Comparison of ENCODE assay signal across 8 mouse cellular contexts in the genomic region with DNA sequence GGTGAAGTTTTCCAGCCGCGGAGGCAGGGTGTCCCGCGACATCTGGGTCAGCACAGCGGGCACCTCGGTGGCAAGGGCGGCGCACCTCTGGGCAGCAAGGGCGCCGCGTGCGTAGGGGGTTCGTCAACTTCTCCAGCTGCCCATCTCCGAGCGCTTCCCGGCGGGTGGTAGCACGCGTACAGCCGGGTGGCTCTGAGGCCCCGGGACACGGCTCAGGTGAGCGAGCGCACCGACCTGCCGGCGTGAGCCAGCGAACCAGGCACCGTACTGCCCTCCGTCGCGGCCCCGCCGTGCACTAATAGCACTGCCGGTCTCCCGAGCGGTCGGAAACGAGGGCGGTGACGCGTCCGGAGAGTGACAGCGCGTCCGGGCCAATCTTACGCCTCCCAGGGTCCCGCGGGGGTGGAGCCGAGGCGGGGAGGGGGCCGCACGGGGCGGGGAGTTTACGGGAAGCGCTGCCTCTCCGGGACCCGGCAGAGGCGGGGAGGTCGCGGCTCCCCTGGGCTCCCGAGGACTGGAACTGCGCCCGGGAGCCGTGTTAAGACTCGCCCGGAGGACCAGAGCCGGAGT. TPM values are rescaled to one million over a fixed set of nuclear protein-coding genes. Genes with fewer than 3 reads are reported as not detected.
DNase-seq lines count a peak whose midpoint lies in the region; ATAC-seq and TF ChIP-seq lines count a peak whose summit lies in the region.

No protein-coding gene starts in this region.

- peak; percentile 78 for DNase-seq in 3T3-L1 (ENCODE audit: low read depth, low spot score)
- peak; percentile 95 for DNase-seq in embryonic facial prominence, embryonic 14.5 days (ENCODE audit: low spot score)
- DNase-seq in heart, adult 2 months = peak; percentile 99 to 100
- peak; percentile 94 to 95 for DNase-seq in kidney, adult 8-10 months
- peak; percentile 94 for DNase-seq in midbrain, embryonic 14.5 days
- DNase-seq in spleen, adult 12 weeks (ENCODE audit: low spot score) = peak; percentile 90

- H3K27me3 ChIP-seq in embryonic facial prominence, embryonic 14.5 days (replicated peaks; ENCODE audit: control insufficient read depth, insufficient read depth, low read length) = no peaks in the 10 kb centered on the region; the same call in 1 of the 2 replicates
- H3K27me3 ChIP-seq in heart, adult 2 months (ENCODE audit: control insufficient read depth, insufficient read depth, low read length) = no peaks in the 10 kb centered on the region
- H3K27me3 ChIP-seq in limb, embryonic 12.5 days = no peaks in the 10 kb centered on the region
- peaks cover 9% of the 10 kb centered on the region; the same call in 1 of the 2 replicates for H3K27me3 ChIP-seq in midbrain, embryonic 14.5 days (ENCODE audit: control insufficient read depth, insufficient read depth, low read length)

- H3K9ac ChIP-seq in embryonic facial prominence, embryonic 14.5 days (ENCODE audit: low read depth, low read length) = peak overlapping the region; percentile 73
- H3K9ac ChIP-seq in heart, adult 2 months (ENCODE audit: low read depth, low read length) = peak overlapping the region; percentile 77
- peak overlapping the region; percentile 75 for H3K9ac ChIP-seq in limb, embryonic 12.5 days (replicated peaks)
- H3K9ac ChIP-seq in midbrain, embryonic 14.5 days (replicated peaks; ENCODE audit: low read length) = peak overlapping the region; percentile 64

- peak; percentile 97 for ATAC-seq in embryonic facial prominence, embryonic 14.5 days (ENCODE audit: low read depth)
- peak; percentile 93 for ATAC-seq in limb, embryonic 12.5 days (ENCODE audit: insufficient number of reproducible peaks, insufficient read depth, low FRiP score, low TSS enrichment, low read depth)
- peak; percentile 95 for ATAC-seq in midbrain, embryonic 14.5 days (ENCODE audit: low FRiP score, low TSS enrichment)

- peaks cover 3% of the 10 kb centered on the region; the same call in 1 of the 2 replicates for H3K79me2 ChIP-seq in heart, adult 2 months (replicated peaks; ENCODE audit: control insufficient read depth, insufficient read depth, low read length)

- peak overlapping the region; percentile 98 for H3K4me2 ChIP-seq in embryonic facial prominence, embryonic 14.5 days (ENCODE audit: low read depth, low read length)
- H3K4me2 ChIP-seq in limb, embryonic 12.5 days = peak overlapping the region; percentile 98
- H3K4me2 ChIP-seq in midbrain, embryonic 14.5 days (ENCODE audit: low read length) = peak overlapping the region; percentile 99

- TF ChIP-seq CTCF in bone marrow, adult 2 months (IDR thresholded peaks at IDR 0.05; ENCODE audit: control insufficient read depth, insufficient read depth, low read length) = no peak
- TF ChIP-seq CTCF in heart, adult 2 months (IDR thresholded peaks at IDR 0.05) = 0 out of 2 replicates have a peak, but pooled peaks have one; percentile 10

- under 1% methylated on average over 68 of the region's 68 CpGs for WGBS in bone marrow, adult 2 months
- WGBS in embryonic facial prominence, embryonic 14.5 days = 4% methylated on average over 8 of the region's 68 CpGs
- WGBS in heart, adult 2 months = under 1% methylated on average over 68 of the region's 68 CpGs
- under 1% methylated on average over 68 of the region's 68 CpGs for WGBS in limb, embryonic 12.5 days
- under 1% methylated on average over 66 of the region's 68 CpGs for WGBS in midbrain, embryonic 14.5 days

- peak overlapping the region; percentile 89 for H3K27ac ChIP-seq in bone marrow, adult 2 months (ENCODE audit: control insufficient read depth, insufficient read depth, low read depth, low read length, poor library complexity)
- H3K27ac ChIP-seq in embryonic facial prominence, embryonic 14.5 days (replicated peaks; ENCODE audit: low read depth, low read length) = 0 out of 2 replicates have a peak overlapping the region, but pooled peaks have one; percentile 28
- H3K27ac ChIP-seq in heart, adult 2 months = peak overlapping the region; percentile 94
- H3K27ac ChIP-seq in limb, embryonic 12.5 days = no peak overlapping the region
- no peak overlapping the region for H3K27ac ChIP-seq in midbrain, embryonic 14.5 days (replicated peaks; ENCODE audit: low read depth, low read length)

- no peaks in the 10 kb centered on the region for H3K36me3 ChIP-seq in embryonic facial prominence, embryonic 14.5 days (ENCODE audit: control insufficient read depth, insufficient read depth, low read length)
- H3K36me3 ChIP-seq in heart, adult 2 months (ENCODE audit: control insufficient read depth, insufficient read depth, low read length) = peaks cover 6% of the 10 kb centered on the region
- H3K36me3 ChIP-seq in limb, embryonic 12.5 days = no peaks in the 10 kb centered on the region
- H3K36me3 ChIP-seq in midbrain, embryonic 14.5 days (ENCODE audit: control insufficient read depth, insufficient read depth, low read length) = no peaks in the 10 kb centered on the region

- TF ChIP-seq POLR2A in bone marrow, adult 2 months (IDR thresholded peaks at IDR 0.05; ENCODE audit: borderline replicate concordance, control insufficient read depth, low read depth, low read length) = peak; percentile 99
- peak; percentile 97 for TF ChIP-seq POLR2A in heart, adult 2 months (IDR thresholded peaks at IDR 0.05; ENCODE audit: insufficient read depth, low read depth, low read length)

- intact Hi-C loops in heart, adult 2 months (cut with DNase I) = loop anchor here (2.0 to 10.0 kb wide), 3 partner anchors 35 to 451 kb away; no protein-coding TSS in a partner anchor

- peak; percentile 33; the same call in 1 of the 2 replicates for TF ChIP-seq EP300 in heart, adult 2 months (IDR thresholded peaks at IDR 0.05; ENCODE audit: insufficient read depth, low read depth, low read length)

- H3K9me3 ChIP-seq in embryonic facial prominence, embryonic 14.5 days (ENCODE audit: control insufficient read depth, low read length) = no peaks in the 10 kb centered on the region
- H3K9me3 ChIP-seq in limb, embryonic 12.5 days = no peaks in the 10 kb centered on the region
- no peaks in the 10 kb centered on the region for H3K9me3 ChIP-seq in midbrain, embryonic 14.5 days (ENCODE audit: control insufficient read depth, low read length)

- H3K4me1 ChIP-seq in bone marrow, adult 2 months (ENCODE audit: control insufficient read depth, insufficient read depth, low read length) = peaks cover 4% of the 10 kb centered on the region; the same call in 1 of the 2 replicates
- peaks cover 18% of the 10 kb centered on the region for H3K4me1 ChIP-seq in embryonic facial prominence, embryonic 14.5 days (ENCODE audit: control insufficient read depth, insufficient read depth, low read length)
- H3K4me1 ChIP-seq in heart, adult 2 months (ENCODE audit: control insufficient read depth, insufficient read depth, low read length) = peaks cover 10% of the 10 kb centered on the region
- H3K4me1 ChIP-seq in limb, embryonic 12.5 days (replicated peaks) = peaks cover 31% of the 10 kb centered on the region
- H3K4me1 ChIP-seq in midbrain, embryonic 14.5 days (ENCODE audit: control insufficient read depth, insufficient read depth, low read length) = 0 out of 2 replicates have a peak, but pooled peaks cover 3% of the 10 kb centered on the region

- peak overlapping the region; percentile 95 for H3K4me3 ChIP-seq in bone marrow, adult 2 months (replicated peaks; ENCODE audit: control insufficient read depth, low read depth, low read length)
- peak overlapping the region; percentile 80 for H3K4me3 ChIP-seq in embryonic facial prominence, embryonic 14.5 days (ENCODE audit: low read depth, low read length)
- H3K4me3 ChIP-seq in heart, adult 2 months = peak overlapping the region; percentile 85
- peak overlapping the region; percentile 78 for H3K4me3 ChIP-seq in limb, embryonic 12.5 days (replicated peaks)
- H3K4me3 ChIP-seq in midbrain, embryonic 14.5 days (replicated peaks; ENCODE audit: low read depth, low read length) = peak overlapping the region; percentile 77

RNA-seq across cellular contexts. Expression of gene Man1a, which starts 0.9 kb away (rescaled TPM):
- polyA plus RNA-seq in bone marrow, adult 2 months (2011; ENCODE audit: insufficient read depth, insufficient read length, low replicate concordance, missing spikeins) = 9.8 and 14.8 TPM in 2 replicates
- polyA plus RNA-seq in embryonic facial prominence, embryonic 14.5 days (2014; fragmentation: Nextera tagmentation; extraction: Ambion mirVana) = 11.3 and 12.8 TPM in 2 replicates
- total RNA-seq in heart, adult 2 months (2021) = 10 to 100 TPM; 40.1 to 43.2 TPM
- 6.9 and 14.6 TPM in 2 replicates for polyA plus RNA-seq in heart, adult 2 months (2012; rRNA removed)
- 5.8 and 6.0 TPM in 2 replicates for polyA plus RNA-seq in limb, embryonic 12.5 days (2016; fragmentation: Nextera tagmentation; extraction: Ambion mirVana)
- polyA plus RNA-seq in midbrain, embryonic 14.5 days (2014; fragmentation: Nextera tagmentation; extraction: Ambion mirVana) = 5.8 and 6.4 TPM in 2 replicates

Comparison
In these comparisons a context has a peak if more than half of its experiments do, and no peak if none do; other contexts are left out.
1. H3K27ac ChIP-seq: peak in bone marrow, adult 2 months (single experiment), embryonic facial prominence, embryonic 14.5 days (single experiment) and heart, adult 2 months (single experiment); none in limb, embryonic 12.5 days (single experiment) and midbrain, embryonic 14.5 days (single experiment).
2. Peak in every context shown above with its lines, with median percentiles within 50 percentile points of each other: DNase-seq, H3K4me3 ChIP-seq, ATAC-seq, H3K4me2 ChIP-seq and H3K9ac ChIP-seq.